Mouse (Mus musculus) central nervous system, embryonic 14 days (tissue): ENCODE results near the gene Memo1. TPM values are rescaled to one million over a fixed set of nuclear protein-coding genes. Genes with fewer than 3 reads are reported as not detected.

Experiments
- polyA plus RNA-seq: library from polyadenylated mRNA; depleted of rRNA; stranded (reverse); fragments of >200 nt; gene quantifications from 2 replicates; pipeline ENCODE4 v1.2.3, GENCODE M21; 2012; rRNA removed

Memo1 gene
- polyA plus RNA-seq = 75.2 and 86.6 TPM in 2 replicates

GRCm38 (mm10) chr17:74295026-74295970, at the start of gene Memo1:
TSS of gene Memo1 (minus strand) at chr17:74295521.

GRCm38 (mm10) chr17:74338937-74339804, 43.9 kb upstream of the Memo1 start, which contains the start of gene Spast:
TSS of gene Spast (plus strand) at chr17:74338987.

GRCm38 (mm10) chr17:74323844-74324243, 28.5 kb upstream of the Memo1 start, which contains the start of gene Dpy30:
TSS of gene Dpy30 (minus strand) at chr17:74323944.

Other genes starting within 250 kb of the Memo1 start
- 0.07 and 0.13 TPM in 2 replicates for gene Srd5a2, start 247.6 kb downstream of the Memo1 start, polyA plus RNA-seq
- 143 and 164 TPM in 2 replicates for gene Dpy30, start 28.4 kb upstream of the Memo1 start, polyA plus RNA-seq
- 54.1 and 63.6 TPM in 2 replicates for gene Spast, start 43.5 kb upstream of the Memo1 start, polyA plus RNA-seq
- gene Slc30a6, start 100.1 kb upstream of the Memo1 start, polyA plus RNA-seq = 32.0 and 33.7 TPM in 2 replicates
- 0.07 and 0.13 TPM in 2 replicates for gene Nlrc4, start 163.6 kb upstream of the Memo1 start, polyA plus RNA-seq
- gene Yipf4, start 194.0 kb upstream of the Memo1 start, polyA plus RNA-seq = 26.4 and 28.9 TPM in 2 replicates
- gene Birc6, start 232.8 kb upstream of the Memo1 start, polyA plus RNA-seq = 92.3 and 96.5 TPM in 2 replicates